Mouse (Mus musculus) hindlimb bud, embryonic 11.5 days (tissue): ENCODE measurements around the gene Pdhb.
"Not testable (repeated sequence)": the region's sequence is repeated elsewhere in the genome, so short reads cannot be mapped to it uniquely, and the experiment has no call there.

Experiments used
- DNase-seq: peaks from one replicate; pipeline ENCODE4 v3.0.0-alpha.2; 2012; ENCODE audit warnings: low read depth, low spot score; ENCODE audit errors: extremely low spot score

Pdhb gene

GRCm38 (mm10) chr14:8191331-8191965 is 18.6 kb upstream of the Pdhb start:
- no peak for DNase-seq

GRCm38 (mm10) chr14:8190556-8190955 is 17.7 kb upstream of the Pdhb start:
- no peak for DNase-seq

GRCm38 (mm10) chr14:8186278-8187045 is 13.6 kb upstream of the Pdhb start:
- DNase-seq = no peak

GRCm38 (mm10) chr14:8183330-8183729 is 10.5 kb upstream of the Pdhb start:
- DNase-seq = no peak

GRCm38 (mm10) chr14:8180371-8181035 is 7.7 kb upstream of the Pdhb start:
- DNase-seq = no peak

GRCm38 (mm10) chr14:8176251-8176650 is 3.4 kb upstream of the Pdhb start:
- no peak for DNase-seq

- DNase-seq = no peak
Measured at GRCm38 (mm10) chr14:8174634-8175033, 1.8 kb upstream of the Pdhb start.

GRCm38 (mm10) chr14:8173542-8174250 is 871 bp upstream of the Pdhb start:
- not testable (repeated sequence) for DNase-seq

GRCm38 (mm10) chr14:8164463-8164862 is 8.4 kb downstream of the Pdhb start:
- no peak for DNase-seq

GRCm38 (mm10) chr14:8161777-8162176 is 11.0 kb downstream of the Pdhb start:
- no peak for DNase-seq

- DNase-seq = no peak
Measured at GRCm38 (mm10) chr14:8159141-8159540, 13.7 kb downstream of the Pdhb start.

- DNase-seq = no peak
Measured at GRCm38 (mm10) chr14:8158721-8159120, 14.1 kb downstream of the Pdhb start.

- DNase-seq = no peak
Measured at GRCm38 (mm10) chr14:8156947-8157346, 15.9 kb downstream of the Pdhb start.

- no peak for DNase-seq
Measured at GRCm38 (mm10) chr14:8154072-8154471, 18.8 kb downstream of the Pdhb start.

- no peak for DNase-seq
Measured at GRCm38 (mm10) chr14:8151757-8152156, 21.1 kb downstream of the Pdhb start.

GRCm38 (mm10) chr14:8148842-8149241 is 24.0 kb downstream of the Pdhb start:
- DNase-seq = no peak

GRCm38 (mm10) chr14:8146611-8147223 is 26.1 kb downstream of the Pdhb start:
- no peak for DNase-seq

- DNase-seq = peak; percentile 10
Measured at GRCm38 (mm10) chr14:8145594-8146558, 26.9 kb downstream of the Pdhb start.

- DNase-seq = no peak
Measured at GRCm38 (mm10) chr14:8141131-8141530, 31.7 kb downstream of the Pdhb start.
